Mouse (Mus musculus) intestine, embryonic 14.5 days (tissue): ENCODE data around the gene 1700049E17Rik1. TPM values are rescaled to one million over a fixed set of nuclear protein-coding genes. Genes with fewer than 3 reads are reported as not detected.
"Not testable (repeated sequence)": the region's sequence is repeated elsewhere in the genome, so short reads cannot be mapped to it uniquely, and the experiment has no call there.

ENCODE experiments used
- ATAC-seq: fragments of 200-750 bp; cut with Nextera tagmentation; replicated peaks from 2 replicates; pipeline ENCODE4 v1.8.0; 2017; ENCODE audit warnings: low read depth, moderate number of reproducible peaks, moderate TSS enrichment, moderate library complexity; ENCODE audit not compliant: low FRiP score, low TSS enrichment
- DNase-seq: peaks from one replicate; pipeline ENCODE4 v3.0.0-alpha.2; 2018; ENCODE audit warnings: low spot score
- H3K27ac ChIP-seq: fragments of 300-500 bp; sonication (generic); 2 replicates; pipeline ENCODE4 v1.5.1; 2014; ENCODE audit warnings: low read depth, mild to moderate bottlenecking, control low read depth
- H3K27me3 ChIP-seq: fragments of 300-500 bp; sonication (generic); replicated peaks from 2 replicates; pipeline ENCODE4 v1.6.1; 2014; ENCODE audit warnings: low read length, control low read depth; ENCODE audit not compliant: control insufficient read depth, insufficient read depth
- H3K36me3 ChIP-seq: fragments of 300-500 bp; sonication (generic); 2 replicates; pipeline ENCODE4 v1.6.1; 2014; ENCODE audit warnings: low read length, control low read depth; ENCODE audit not compliant: control insufficient read depth, insufficient read depth
- H3K4me1 ChIP-seq: fragments of 300-500 bp; sonication (generic); replicated peaks from 2 replicates; pipeline ENCODE4 v1.6.1; 2014; ENCODE audit warnings: low read length, control low read depth, mixed read lengths; ENCODE audit not compliant: control insufficient read depth, insufficient read depth
- H3K4me2 ChIP-seq: fragments of 300-500 bp; sonication (generic); 2 replicates; pipeline ENCODE4 v1.6.1; 2014; ENCODE audit warnings: low read length
- H3K4me3 ChIP-seq: fragments of 300-500 bp; sonication (generic); 2 replicates; pipeline ENCODE4 v1.5.1; 2014; ENCODE audit warnings: low read depth, low read length, control low read depth, mixed read lengths
- H3K9ac ChIP-seq: fragments of 300-500 bp; sonication (generic); 2 replicates; pipeline ENCODE4 v1.6.1; 2014; ENCODE audit warnings: mild to moderate bottlenecking, low read length
- H3K9me3 ChIP-seq: fragments of 300-500 bp; sonication (generic); 2 replicates; pipeline ENCODE4 v1.6.1; 2016; ENCODE audit warnings: low read length, control low read depth; ENCODE audit not compliant: control insufficient read depth
- WGBS: fragments of 180-500 bp; shearing (Covaris S2); extraction: QIAGEN DNeasy Blood & Tissue Kit; methylation state at CpG from one replicate; pipeline ENCODE4 v1.1.7; 2014; 5-methylcytosine and 5-hydroxymethylcytosine counted together
- polyA plus RNA-seq: library from polyadenylated mRNA; unstranded; fragments of >200 nt; fragmentation: Nextera tagmentation; extraction: Ambion mirVana; gene quantifications from 2 replicates; pipeline ENCODE4 v1.2.1, GENCODE M21; 2014

Gene 1700049E17Rik1
- not detected in 2 replicates for polyA plus RNA-seq

GRCm38 (mm10) chr14:41924649-41925048 lies at the start of gene 1700049E17Rik1:
Gene 1700049E17Rik1 (plus strand): TSS chr14:41924949.
- not testable (repeated sequence) for H3K9me3 ChIP-seq, H3K27ac ChIP-seq, H3K27me3 ChIP-seq, H3K4me1 ChIP-seq, DNase-seq, ATAC-seq, H3K4me3 ChIP-seq, H3K9ac ChIP-seq, H3K36me3 ChIP-seq, H3K4me2 ChIP-seq
- no CpG with 5 or more reads among the region's 1 CpGs for whole genome bisulfite sequencing

GRCm38 (mm10) chr14:41907190-41907589 lies 17.6 kb upstream of the 1700049E17Rik1 start, which contains the start of gene Gm7980:
Gene Gm7980 (minus strand): TSS chr14:41907290.
- H3K27ac ChIP-seq, ATAC-seq, H3K4me1 ChIP-seq, H3K9me3 ChIP-seq, H3K27me3 ChIP-seq, H3K4me2 ChIP-seq, DNase-seq, H3K9ac ChIP-seq, H3K36me3 ChIP-seq, H3K4me3 ChIP-seq: not testable (repeated sequence)
- no CpG with 5 or more reads among the region's 2 CpGs for WGBS

GRCm38 (mm10) chr14:41943695-41944094 lies 18.9 kb downstream of the 1700049E17Rik1 start, which contains the start of gene 1700024B05Rik:
Gene 1700024B05Rik (plus strand): TSS chr14:41943995.
- not testable (repeated sequence) for H3K27me3 ChIP-seq, H3K4me3 ChIP-seq, H3K9me3 ChIP-seq, H3K36me3 ChIP-seq, H3K4me1 ChIP-seq, H3K9ac ChIP-seq, ATAC-seq, DNase-seq, H3K4me2 ChIP-seq, H3K27ac ChIP-seq
- WGBS = 91% methylated on average over 1 of the region's 2 CpGs

GRCm38 (mm10) chr14:41964095-41964494 lies 39.3 kb downstream of the 1700049E17Rik1 start:
- not testable (repeated sequence) for H3K9me3 ChIP-seq, H3K4me2 ChIP-seq, H3K36me3 ChIP-seq, H3K27me3 ChIP-seq, H3K27ac ChIP-seq, H3K4me1 ChIP-seq, H3K4me3 ChIP-seq, H3K9ac ChIP-seq, ATAC-seq
- 72% methylated on average over 4 of the region's 4 CpGs for WGBS
- DNase-seq = peak; percentile 27

GRCm38 (mm10) chr14:41967827-41968226 lies 43.1 kb downstream of the 1700049E17Rik1 start, which contains the start of gene Gm6401:
Gene Gm6401 (minus strand): TSS chr14:41967927.
- H3K27ac ChIP-seq, H3K9me3 ChIP-seq, H3K4me3 ChIP-seq, H3K36me3 ChIP-seq, H3K4me1 ChIP-seq, ATAC-seq, DNase-seq, H3K27me3 ChIP-seq, H3K9ac ChIP-seq, H3K4me2 ChIP-seq: not testable (repeated sequence)
- WGBS = 78% methylated on average over 1 of the region's 1 CpGs

GRCm38 (mm10) chr14:41968596-41968995 lies 43.8 kb downstream of the 1700049E17Rik1 start:
- not testable (repeated sequence) for H3K4me1 ChIP-seq, ATAC-seq, H3K27ac ChIP-seq, H3K9me3 ChIP-seq, H3K4me3 ChIP-seq, H3K27me3 ChIP-seq, H3K4me2 ChIP-seq, H3K9ac ChIP-seq, DNase-seq, H3K36me3 ChIP-seq
- WGBS = 63% methylated on average over 3 of the region's 3 CpGs

Other genes with a start within 250 kb of the 1700049E17Rik1 start
- not detected in 2 replicates for gene Gm8068, start 223.1 kb upstream of the 1700049E17Rik1 start, polyA plus RNA-seq
- not detected in 2 replicates for gene Gm7929, start 174.3 kb upstream of the 1700049E17Rik1 start, polyA plus RNA-seq
- not detected in 2 replicates for gene Gm47189, start 152.5 kb upstream of the 1700049E17Rik1 start, polyA plus RNA-seq
- gene Gm7980, start 17.7 kb upstream of the 1700049E17Rik1 start, polyA plus RNA-seq = not detected in 2 replicates
- not detected in 2 replicates for gene 1700024B05Rik, start 19.0 kb downstream of the 1700049E17Rik1 start, polyA plus RNA-seq
- not detected in 2 replicates for gene Gm6401, start 43.0 kb downstream of the 1700049E17Rik1 start, polyA plus RNA-seq
- not detected in 2 replicates for gene Gm3543, start 58.4 kb downstream of the 1700049E17Rik1 start, polyA plus RNA-seq
- gene Gm7951, start 192.4 kb downstream of the 1700049E17Rik1 start, polyA plus RNA-seq = not detected in 2 replicates
- not detected in 2 replicates for gene Gm17027, start 237.7 kb downstream of the 1700049E17Rik1 start, polyA plus RNA-seq